Mouse (Mus musculus): ENCODE results near the gene Notch1.

GRCm38 (mm10) chr2:26459478-26459877 is 57.0 kb downstream of the Notch1 start:
- no peak for TF ChIP-seq POLR2A (IDR thresholded peaks at IDR 0.05; ENCODE audit: extremely low read depth, insufficient read depth, low read length)
- TF ChIP-seq CTCF (IDR thresholded peaks at IDR 0.05; ENCODE audit: extremely low read depth, insufficient read depth, low read length), result no peak

Data from cortical plate, adult 2 months (tissue).